18 mouse cellular contexts compared by ENCODE assay signal in the genomic region with DNA sequence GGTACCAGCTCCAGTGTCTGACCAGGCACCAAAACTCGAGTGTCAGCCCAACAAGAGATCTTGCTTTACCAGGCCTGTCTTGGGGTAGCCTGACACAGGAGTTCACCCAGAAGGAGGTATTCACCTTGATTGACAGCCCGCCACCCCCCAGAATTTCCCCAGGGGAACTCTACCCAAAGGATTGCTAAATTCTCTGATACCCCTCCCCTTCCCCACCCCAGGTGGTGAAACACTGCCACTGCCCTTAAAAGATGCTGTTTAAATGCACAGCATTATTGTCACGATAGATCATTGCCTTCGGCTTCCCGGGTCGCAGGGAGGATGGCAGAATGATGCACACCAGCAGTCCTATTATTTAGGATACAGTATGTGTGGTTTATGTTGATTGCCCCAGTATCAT.
DNase-seq lines count a peak whose midpoint lies in the region; ATAC-seq lines count a peak whose summit lies in the region.
"Had no signal": no experiment of that assay in that cellular context is flagged by ENCODE, and none has a peak within 500 bp of the region (broad histone marks: within the 10 kb centered on the region; RNA-seq: fewer than 3 reads in every experiment).

No protein-coding gene starts in this region.

- H3K9ac ChIP-seq in forebrain, embryonic 13.5 days = 0 out of 2 replicates have a peak overlapping the region, but pooled peaks have one; percentile 12
- no peak overlapping the region for H3K9ac ChIP-seq in forebrain, embryonic 11.5 days (ENCODE audit: low read length)
- H3K9ac ChIP-seq in hindbrain, embryonic 11.5 days (ENCODE audit: low read depth, low read length) = no peak overlapping the region
- H3K9ac ChIP-seq in midbrain, embryonic 16.5 days (ENCODE audit: low read depth, low read length) = peak overlapping the region; percentile 52
- H3K9ac ChIP-seq: heart, embryonic 12.5 days had no signal

- no peak for DNase-seq in forebrain, embryonic 11.5 days (ENCODE audit: low spot score)
- peak; percentile 68 for DNase-seq in ES-CJ7 (ENCODE audit: low read depth, low spot score)
- DNase-seq in hindbrain, embryonic 11.5 days (ENCODE audit: low spot score) = peak; percentile 23
- DNase-seq in urinary bladder, adult 2 months (ENCODE audit: low spot score) = no peak
- no peak for DNase-seq in c-Kit-positive CD71-positive TER-119-positive erythroid progenitor cells, embryonic 14.5 days (ENCODE audit: low spot score)
- DNase-seq in limb, embryonic 10.5 days (ENCODE audit: low spot score) = no peak
- DNase-seq: cerebellum, adult 11-12 months; embryo, embryonic 11 days; gastrocnemius, postnatal 36 days; heart, postnatal 4 days; kidney, adult 18-20 months; kidney, postnatal 4 days; layer of hippocampus, postnatal 36 days; lung, postnatal 14 days; right cerebral cortex, postnatal 25 days had no signal

- no peak for ATAC-seq in forebrain, embryonic 13.5 days
- ATAC-seq in forebrain, embryonic 11.5 days (replicated peaks; ENCODE audit: low FRiP score) = no peak
- no peak for ATAC-seq in hindbrain, embryonic 11.5 days (ENCODE audit: low FRiP score)
- no peak for ATAC-seq in midbrain, embryonic 16.5 days

- peak overlapping the region; percentile 2; the same call in 1 of the 2 replicates for H3K4me2 ChIP-seq in forebrain, embryonic 13.5 days
- H3K4me2 ChIP-seq in forebrain, embryonic 11.5 days (ENCODE audit: low read depth, low read length, severe bottlenecking) = no peak overlapping the region
- H3K4me2 ChIP-seq in hindbrain, embryonic 11.5 days (replicated peaks; ENCODE audit: low read depth, low read length) = no peak overlapping the region
- H3K4me2 ChIP-seq in midbrain, embryonic 16.5 days (ENCODE audit: low read length) = peak overlapping the region; percentile 44
- H3K4me2 ChIP-seq: heart, embryonic 12.5 days had no signal

- no peaks in the 10 kb centered on the region for H3K36me3 ChIP-seq in forebrain, embryonic 13.5 days (ENCODE audit: poor library complexity, severe bottlenecking)
- H3K36me3 ChIP-seq in forebrain, embryonic 11.5 days (ENCODE audit: control insufficient read depth, insufficient read depth, low read length) = no peaks in the 10 kb centered on the region
- H3K36me3 ChIP-seq in hindbrain, embryonic 11.5 days (ENCODE audit: control insufficient read depth, insufficient read depth, low read length) = no peaks in the 10 kb centered on the region
- H3K36me3 ChIP-seq in midbrain, embryonic 16.5 days (ENCODE audit: control insufficient read depth, insufficient read depth, low read length) = no peaks in the 10 kb centered on the region
- no peaks in the 10 kb centered on the region for H3K36me3 ChIP-seq in limb, embryonic 10.5 days
- H3K36me3 ChIP-seq: heart, embryonic 12.5 days had no signal

- H3K9me3 ChIP-seq in forebrain, embryonic 13.5 days (replicated peaks) = no peaks in the 10 kb centered on the region
- H3K9me3 ChIP-seq in forebrain, embryonic 11.5 days (ENCODE audit: control insufficient read depth, low read length) = no peaks in the 10 kb centered on the region
- no peaks in the 10 kb centered on the region for H3K9me3 ChIP-seq in hindbrain, embryonic 11.5 days (ENCODE audit: control insufficient read depth, low read length)
- H3K9me3 ChIP-seq in midbrain, embryonic 16.5 days (replicated peaks; ENCODE audit: control insufficient read depth, low read length, poor library complexity, severe bottlenecking) = no peaks in the 10 kb centered on the region
- no peaks in the 10 kb centered on the region for H3K9me3 ChIP-seq in limb, embryonic 10.5 days (replicated peaks)
- H3K9me3 ChIP-seq: heart, embryonic 12.5 days had no signal

- H3K27me3 ChIP-seq in forebrain, embryonic 13.5 days = peaks cover 30% of the 10 kb centered on the region
- H3K27me3 ChIP-seq in forebrain, embryonic 11.5 days (ENCODE audit: control insufficient read depth, insufficient read depth, low read length) = peaks cover 12% of the 10 kb centered on the region
- peaks cover 8% of the 10 kb centered on the region; the same call in 1 of the 2 replicates for H3K27me3 ChIP-seq in hindbrain, embryonic 11.5 days (ENCODE audit: control insufficient read depth, insufficient read depth, low read length)
- H3K27me3 ChIP-seq in midbrain, embryonic 16.5 days (ENCODE audit: control insufficient read depth, insufficient read depth, low read depth, low read length) = no peaks in the 10 kb centered on the region
- peaks cover 68% of the 10 kb centered on the region for H3K27me3 ChIP-seq in limb, embryonic 10.5 days (ENCODE audit: low read depth, poor library complexity, severe bottlenecking)

- no peak overlapping the region for H3K4me3 ChIP-seq in forebrain, embryonic 13.5 days
- no peak overlapping the region for H3K4me3 ChIP-seq in forebrain, embryonic 11.5 days (ENCODE audit: low read depth, low read length)
- no peak overlapping the region for H3K4me3 ChIP-seq in hindbrain, embryonic 11.5 days (ENCODE audit: low read depth, low read length)
- H3K4me3 ChIP-seq in midbrain, embryonic 16.5 days (ENCODE audit: low read depth, low read length) = no peak overlapping the region
- no peak overlapping the region for H3K4me3 ChIP-seq in limb, embryonic 10.5 days
- H3K4me3 ChIP-seq: heart, embryonic 12.5 days had no signal

- peaks cover 49% of the 10 kb centered on the region for H3K4me1 ChIP-seq in forebrain, embryonic 13.5 days
- peaks cover 4% of the 10 kb centered on the region; the same call in 1 of the 2 replicates for H3K4me1 ChIP-seq in forebrain, embryonic 11.5 days (replicated peaks; ENCODE audit: control insufficient read depth, insufficient read depth, low read length)
- 0 out of 2 replicates have a peak, but pooled peaks cover 3% of the 10 kb centered on the region for H3K4me1 ChIP-seq in hindbrain, embryonic 11.5 days (replicated peaks; ENCODE audit: control insufficient read depth, insufficient read depth, low read length)
- peaks cover 50% of the 10 kb centered on the region for H3K4me1 ChIP-seq in midbrain, embryonic 16.5 days (ENCODE audit: control insufficient read depth, insufficient read depth, low read length)
- no peaks in the 10 kb centered on the region for H3K4me1 ChIP-seq in limb, embryonic 10.5 days
- H3K4me1 ChIP-seq: heart, embryonic 12.5 days had no signal

- WGBS in forebrain, embryonic 13.5 days = 36% methylated on average over 6 of the region's 6 CpGs
- WGBS in forebrain, embryonic 11.5 days = 31% methylated on average over 6 of the region's 6 CpGs
- 22% methylated on average over 6 of the region's 6 CpGs for WGBS in hindbrain, embryonic 11.5 days
- 18% methylated on average over 6 of the region's 6 CpGs for WGBS in midbrain, embryonic 16.5 days
- 45% methylated on average over 6 of the region's 6 CpGs for WGBS in limb, embryonic 10.5 days

- H3K27ac ChIP-seq in forebrain, embryonic 13.5 days = peak overlapping the region; percentile 54
- H3K27ac ChIP-seq in forebrain, embryonic 11.5 days (ENCODE audit: low read depth, low read length) = no peak overlapping the region
- peak overlapping the region; percentile 82 for H3K27ac ChIP-seq in hindbrain, embryonic 11.5 days (ENCODE audit: low read depth, low read length)
- H3K27ac ChIP-seq in midbrain, embryonic 16.5 days (ENCODE audit: low read length) = peak overlapping the region; percentile 89
- no peak overlapping the region for H3K27ac ChIP-seq in limb, embryonic 10.5 days

Comparison
In these comparisons a context has a peak if more than half of its experiments do, and no peak if none do; other contexts are left out.
1. H3K27ac ChIP-seq: peak in forebrain, embryonic 13.5 days (single experiment), hindbrain, embryonic 11.5 days (single experiment) and midbrain, embryonic 16.5 days (single experiment); none in forebrain, embryonic 11.5 days (single experiment) and limb, embryonic 10.5 days (single experiment).
2. H3K4me2 ChIP-seq: peak in forebrain, embryonic 13.5 days (single experiment) and midbrain, embryonic 16.5 days (single experiment); none in forebrain, embryonic 11.5 days (single experiment) and hindbrain, embryonic 11.5 days (single experiment).
3. H3K9ac ChIP-seq: peak in forebrain, embryonic 13.5 days (single experiment) and midbrain, embryonic 16.5 days (single experiment); none in forebrain, embryonic 11.5 days (single experiment) and hindbrain, embryonic 11.5 days (single experiment).
4. DNase-seq: peak in ES-CJ7 (single experiment) and hindbrain, embryonic 11.5 days (single experiment); none in forebrain, embryonic 11.5 days (single experiment), urinary bladder, adult 2 months (single experiment), c-Kit-positive CD71-positive TER-119-positive erythroid progenitor cells, embryonic 14.5 days (single experiment) and limb, embryonic 10.5 days (single experiment).